Mouse (Mus musculus) thymus, adult 2 months (tissue): ENCODE data around the gene Dcst2.

Experiments used
- CTCF ChIP-seq: fragments of 200-500 bp; IDR thresholded peaks from 2 replicates; pipeline ENCODE4 v1.5.1; 2012; ENCODE audit warnings: mild to moderate bottlenecking, control low read depth, low read length, moderate library complexity, borderline replicate concordance; ENCODE audit not compliant: control insufficient read depth, poor library complexity, insufficient read depth; ENCODE audit errors: extremely low read depth
- POLR2A ChIP-seq: fragments of 200-500 bp; IDR thresholded peaks from 2 replicates; pipeline ENCODE4 v1.6.1; 2012; ENCODE audit warnings: mild to moderate bottlenecking, low read length, control low read depth, moderate library complexity; ENCODE audit not compliant: control insufficient read depth, poor library complexity, insufficient read depth; ENCODE audit errors: extremely low read depth

- TF ChIP-seq POLR2A (no peak), CTCF (no peak)
Observed at GRCm38 (mm10) chr3:89425876-89426275, 64.1 kb downstream of the Dcst2 start.
